Mouse (Mus musculus) embryo, embryonic 11.5 days (tissue): ENCODE data around the gene Tbc1d8.

Experiments
- DNase-seq: peaks from one replicate; pipeline ENCODE4 v3.0.0-alpha.2; 2012; ENCODE audit warnings: low read depth, low spot score

Gene Tbc1d8

DNA sequence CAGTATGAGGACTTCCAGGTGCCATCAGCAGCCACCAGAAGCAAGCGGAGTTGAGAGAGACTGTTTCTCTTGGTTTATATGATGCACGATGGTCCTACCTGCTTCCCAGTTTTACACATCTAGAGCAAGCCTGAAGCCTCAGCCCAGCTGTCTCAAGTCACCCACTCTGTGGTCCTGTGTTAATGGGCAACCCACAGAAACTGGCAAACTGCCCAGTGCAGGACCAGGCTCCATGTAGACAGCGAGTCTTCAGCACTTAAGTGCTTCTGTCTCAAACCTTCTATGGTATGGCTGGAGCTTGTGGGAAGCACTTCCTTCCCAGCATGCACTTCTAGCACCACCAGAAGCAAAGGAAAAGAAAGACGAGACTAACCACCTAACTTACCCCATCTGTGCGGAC is 30.3 kb downstream of the Tbc1d8 start:
- DNase-seq, result no peak

- DNase-seq, result no peak
Measured at GRCm38 (mm10) chr1:39446178-39446577, 32.4 kb downstream of the Tbc1d8 start.

GRCm38 (mm10) chr1:39445303-39446050 is 33.1 kb downstream of the Tbc1d8 start:
- DNase-seq, result no peak

- DNase-seq, result no peak
Measured at GRCm38 (mm10) chr1:39443764-39444163, 34.8 kb downstream of the Tbc1d8 start.

DNA sequence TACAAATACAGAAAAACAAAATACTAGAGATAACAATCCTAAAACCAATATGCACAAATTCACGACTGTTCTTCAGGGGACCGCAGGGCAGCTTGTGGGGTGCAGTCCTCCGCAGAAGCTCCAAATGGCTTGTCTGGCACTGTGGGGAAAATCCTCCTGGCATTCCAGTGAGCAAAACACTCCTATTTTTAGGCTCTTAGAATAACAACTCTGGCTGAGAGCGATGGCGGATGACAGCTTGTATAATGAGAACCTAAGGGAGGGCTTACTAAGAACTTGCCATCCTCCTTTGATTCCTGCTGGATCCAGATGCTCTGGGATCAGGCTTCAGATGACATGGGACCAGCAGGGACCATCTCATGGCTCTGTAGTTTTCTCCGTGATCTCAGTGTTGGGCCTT is 36.9 kb downstream of the Tbc1d8 start:
- no peak for DNase-seq

DNA sequence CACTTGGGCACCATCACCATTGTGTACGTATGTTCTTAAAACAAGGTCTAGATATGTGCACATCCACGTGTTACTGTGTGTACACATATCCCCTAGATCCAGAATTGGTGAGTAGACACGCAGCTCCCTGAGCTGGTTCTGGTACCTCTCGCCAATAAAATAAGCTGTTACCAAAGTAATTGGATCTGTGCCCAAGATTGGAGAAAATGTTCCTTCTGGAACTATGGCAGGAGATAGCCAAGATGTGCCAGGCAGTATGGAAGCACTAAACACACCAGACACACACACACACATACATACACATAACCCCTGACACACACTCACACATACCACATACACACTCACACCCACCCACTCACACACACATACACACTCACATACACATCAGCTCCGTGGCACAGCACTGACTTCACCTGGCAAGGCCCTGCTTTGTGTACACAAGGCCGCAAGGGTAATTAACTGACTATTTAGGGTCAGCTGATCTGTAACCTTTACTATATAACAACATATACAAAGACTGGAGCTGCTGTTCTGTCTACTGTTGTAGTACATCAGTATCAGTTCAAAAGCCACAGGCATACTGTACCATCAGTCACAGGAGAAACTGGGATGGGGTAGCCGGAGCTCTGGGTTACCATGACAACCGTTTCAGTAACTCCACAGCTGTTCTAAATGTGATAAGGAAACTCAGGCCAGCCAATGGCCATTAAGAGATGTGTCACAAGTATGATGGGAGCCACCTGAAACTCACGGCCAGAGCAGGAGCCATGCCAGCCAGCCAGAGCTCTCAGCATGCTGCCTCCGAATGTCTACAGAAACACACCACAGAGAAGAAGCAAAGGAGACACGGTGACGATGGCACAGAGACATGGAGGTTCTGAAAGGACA is 38.6 kb downstream of the Tbc1d8 start:
- DNase-seq, result no peak

DNA sequence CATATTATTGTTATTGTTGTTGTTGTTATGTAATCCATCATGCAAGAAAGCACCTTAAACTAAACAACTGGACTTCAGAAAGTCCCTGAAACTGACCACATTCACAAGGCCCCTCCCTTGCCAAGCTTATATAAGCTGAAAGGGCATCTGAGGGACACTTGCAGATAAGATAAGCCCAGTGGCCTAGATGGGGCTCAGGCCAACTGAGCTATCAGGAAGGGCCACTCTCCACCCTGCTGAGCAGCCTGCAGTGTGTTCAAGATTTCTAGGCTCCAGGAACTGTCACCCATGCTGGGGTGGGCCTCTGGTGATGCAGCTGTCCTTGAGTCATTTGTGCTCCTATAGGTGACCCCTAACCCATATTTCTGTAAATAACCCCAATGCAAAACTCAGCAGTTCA is 39.9 kb downstream of the Tbc1d8 start:
- DNase-seq, result no peak

DNA sequence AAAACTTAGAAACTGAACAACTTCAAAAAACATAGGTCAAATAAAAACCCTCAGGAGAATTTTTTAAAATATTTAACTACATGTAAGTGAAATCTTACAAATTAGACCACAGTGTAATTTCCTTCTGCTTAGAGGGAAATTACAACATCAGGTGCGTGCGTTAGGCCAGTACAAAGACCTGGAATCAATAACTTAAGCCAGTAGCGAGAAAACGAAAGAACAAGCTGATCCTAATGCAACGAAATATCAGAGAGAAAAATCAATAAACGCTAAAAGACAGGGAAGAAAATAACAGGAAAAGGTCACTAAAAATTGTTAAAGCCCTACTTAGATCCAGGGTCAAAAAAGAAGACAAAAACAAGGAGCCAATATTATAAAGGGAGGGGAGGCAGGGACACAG is 44.3 kb downstream of the Tbc1d8 start:
- DNase-seq, result no peak

DNA sequence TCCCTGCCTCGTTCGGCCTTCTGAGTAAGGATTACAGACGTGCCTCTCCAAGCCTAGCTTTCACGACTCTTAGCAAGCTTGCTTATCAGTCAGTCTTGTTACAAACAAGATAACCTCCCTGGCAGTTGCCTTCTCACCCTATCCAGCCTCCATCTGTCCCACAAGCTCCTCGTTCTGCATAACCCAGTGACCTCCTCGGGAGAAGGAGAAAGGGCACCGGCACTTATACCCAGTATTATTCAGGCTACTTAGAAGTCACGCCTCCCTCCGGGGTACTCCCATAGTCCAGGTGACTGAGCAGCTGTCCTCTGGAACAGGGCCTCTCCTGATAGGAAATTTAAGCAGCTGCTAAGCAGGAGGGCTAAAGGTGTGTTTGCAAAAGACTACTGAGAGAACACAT is 48.5 kb downstream of the Tbc1d8 start:
- no peak for DNase-seq

GRCm38 (mm10) chr1:39429015-39429414 is 49.5 kb downstream of the Tbc1d8 start:
- no peak for DNase-seq

GRCm38 (mm10) chr1:39428280-39428679 is 50.3 kb downstream of the Tbc1d8 start:
- no peak for DNase-seq

DNA sequence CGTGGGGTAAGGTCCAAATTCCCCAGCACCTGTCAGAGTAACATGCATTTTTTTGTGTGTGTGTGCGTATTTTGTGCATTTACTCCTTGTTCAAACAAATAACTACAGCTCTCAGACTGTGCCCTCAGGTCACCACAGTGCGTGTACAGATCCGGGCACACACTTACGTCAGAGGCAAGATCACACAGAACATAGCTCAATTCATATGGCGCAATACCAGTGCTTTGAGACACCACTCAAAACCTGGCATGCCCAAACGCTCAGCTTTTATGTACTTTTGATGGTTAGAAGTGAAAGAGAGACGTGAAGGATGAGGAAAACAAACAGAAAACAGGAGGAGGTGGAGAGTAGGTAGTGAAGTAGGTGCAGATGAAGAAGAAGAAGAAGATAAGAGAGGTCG is 53.1 kb downstream of the Tbc1d8 start:
- DNase-seq, result no peak

DNA sequence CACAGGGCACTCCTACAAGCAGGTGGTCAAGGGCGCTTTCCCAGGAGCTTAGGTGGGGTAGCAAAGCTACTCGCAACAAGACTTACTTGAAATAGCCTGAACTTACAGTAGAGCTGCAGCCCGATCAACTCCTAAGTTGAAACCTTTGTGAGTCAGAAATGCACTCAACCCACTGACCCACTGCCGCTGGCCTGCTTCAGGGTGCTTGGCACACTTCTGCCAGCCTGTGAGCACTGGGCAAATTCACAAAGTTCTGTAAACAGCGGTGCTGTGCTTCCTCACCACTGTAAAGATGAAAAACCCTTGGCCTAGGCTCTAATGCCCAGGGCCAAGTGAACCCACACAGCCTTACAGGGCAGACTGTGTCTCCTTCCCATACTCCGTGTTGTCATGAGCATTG is 57.6 kb downstream of the Tbc1d8 start:
- DNase-seq, result no peak

- DNase-seq, result no peak
Measured at GRCm38 (mm10) chr1:39418852-39419251, 59.7 kb downstream of the Tbc1d8 start.

GRCm38 (mm10) chr1:39417817-39418216 is 60.7 kb downstream of the Tbc1d8 start:
- DNase-seq, result no peak

DNA sequence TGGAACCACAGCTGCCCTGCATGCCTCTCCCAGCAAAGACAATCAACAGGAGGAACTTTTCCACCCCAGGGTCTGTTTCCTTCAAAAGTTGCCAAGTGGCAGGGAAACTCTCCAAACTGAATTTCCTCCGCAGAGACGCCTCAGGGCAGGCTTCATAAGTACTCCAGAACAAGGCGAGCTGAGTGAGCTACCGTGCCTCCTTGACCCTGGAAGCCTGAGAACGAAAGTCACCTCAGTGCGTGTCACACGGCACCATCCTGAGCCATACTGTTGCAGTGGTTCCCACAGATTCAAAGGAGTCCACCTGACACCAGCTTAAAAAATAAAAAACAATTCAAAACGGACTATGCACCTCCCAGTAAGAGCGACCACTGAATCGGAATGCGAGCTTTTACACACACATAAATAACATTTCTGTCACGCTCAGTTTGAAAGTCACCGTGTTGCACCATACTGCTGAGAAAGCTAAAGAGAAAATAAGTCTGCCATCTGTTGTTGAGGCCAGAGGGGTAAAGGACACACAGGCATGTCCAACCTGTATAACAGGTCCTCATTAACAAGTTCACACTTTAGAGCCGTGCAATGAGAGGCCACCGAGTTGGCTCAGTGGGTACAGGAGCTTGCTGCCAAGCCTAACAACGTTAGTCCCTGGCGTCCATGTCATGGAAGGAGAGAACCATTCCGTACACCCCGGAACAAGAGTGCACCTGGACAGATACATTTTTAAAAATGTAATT is 68.3 kb downstream of the Tbc1d8 start:
- DNase-seq, result no peak

DNA sequence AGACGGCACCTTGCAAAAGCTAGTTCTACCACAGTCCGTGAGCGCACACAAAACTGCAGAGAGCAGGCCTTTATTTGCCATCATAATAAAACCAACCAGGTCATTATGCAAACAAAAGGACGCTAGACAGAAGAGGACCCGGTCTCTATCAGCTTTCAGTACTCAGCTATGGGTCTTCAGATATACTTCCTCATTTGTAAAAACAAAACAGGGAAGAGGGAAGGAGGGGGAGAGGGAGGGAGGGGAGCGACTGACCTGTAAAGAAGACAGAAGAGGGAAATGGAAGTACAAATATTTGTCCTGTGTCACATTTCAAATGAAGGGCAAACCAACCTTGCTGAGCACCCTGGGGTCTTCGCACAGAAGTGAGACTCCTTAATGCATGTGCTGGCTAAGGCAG is 69.9 kb downstream of the Tbc1d8 start:
- DNase-seq, result no peak

DNA sequence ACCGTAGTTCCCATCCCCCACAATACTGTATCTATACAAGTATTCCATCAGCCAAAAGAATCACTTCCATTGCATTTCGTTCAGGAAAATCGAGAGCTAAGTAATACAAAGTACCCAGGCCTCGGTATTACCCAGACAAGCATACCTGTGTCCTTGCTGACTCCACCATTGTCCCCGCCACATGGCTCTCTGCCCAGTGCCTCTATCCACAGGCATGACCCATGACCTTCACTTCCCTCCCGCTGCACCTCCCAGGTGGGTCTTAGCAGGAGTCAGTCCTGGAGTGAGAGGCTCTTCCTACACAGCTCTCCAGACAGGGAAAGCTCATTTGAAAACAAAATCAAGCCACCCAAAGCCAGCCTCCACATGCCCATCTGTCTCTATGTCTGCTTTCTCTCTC is 70.4 kb downstream of the Tbc1d8 start:
- no peak for DNase-seq

DNA sequence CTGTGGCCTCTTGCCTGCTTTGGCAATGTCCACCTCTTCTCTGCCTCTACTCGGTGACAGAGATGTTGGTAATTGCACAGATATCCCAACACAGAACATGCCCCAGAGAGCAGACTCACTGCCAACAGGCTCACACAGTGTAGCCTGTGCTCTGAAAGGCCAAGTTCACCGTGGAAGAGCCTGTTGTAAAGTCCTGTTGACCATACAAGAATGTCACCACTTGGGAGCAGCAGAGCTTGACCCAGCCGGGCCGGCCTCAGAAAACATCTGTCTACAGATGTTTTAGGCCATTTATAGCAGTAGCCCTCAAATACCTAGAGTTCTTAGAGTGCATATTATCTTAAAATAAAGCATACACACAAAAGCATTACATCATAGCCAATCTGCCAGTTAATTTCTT is 71.4 kb downstream of the Tbc1d8 start:
- DNase-seq, result no peak

DNA sequence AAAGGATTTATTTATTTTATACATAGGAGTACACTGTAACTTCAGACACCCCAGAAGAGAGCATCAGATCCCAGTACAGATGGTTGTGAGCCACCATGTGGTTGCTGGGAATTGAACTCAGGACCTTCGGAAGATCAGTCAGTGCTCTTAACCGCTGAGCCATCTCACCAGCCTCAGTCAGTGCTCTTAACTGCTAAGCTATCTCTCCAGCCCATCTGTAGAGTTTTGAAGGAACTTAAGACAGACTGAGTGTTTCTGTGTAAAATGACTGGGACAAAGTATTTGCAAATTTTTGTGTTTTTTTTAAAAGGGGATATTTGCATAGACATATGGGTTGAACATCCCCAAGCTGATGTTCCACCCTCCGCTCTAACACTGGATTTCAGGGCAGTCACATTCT is 78.4 kb downstream of the Tbc1d8 start:
- no peak for DNase-seq

DNA sequence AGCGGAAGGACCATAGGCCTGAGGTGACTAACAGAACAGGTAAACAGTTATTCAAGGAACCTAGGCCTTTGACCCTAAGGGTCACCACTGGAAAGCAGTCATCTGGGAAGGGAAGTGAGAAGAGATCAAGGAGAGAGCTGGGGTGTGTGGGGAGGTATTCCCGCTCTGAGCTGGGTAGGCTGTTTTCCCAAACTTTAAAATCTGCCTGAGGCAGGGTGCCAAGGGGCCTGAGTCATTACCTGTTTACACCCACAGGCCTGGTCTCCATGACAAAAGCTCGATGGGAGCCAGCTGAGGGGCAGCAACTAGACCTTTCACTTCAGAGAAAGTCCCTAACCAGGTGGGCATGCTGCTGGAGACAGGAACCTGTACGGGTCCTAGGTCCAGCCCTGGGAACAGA is 79.3 kb downstream of the Tbc1d8 start:
- no peak for DNase-seq

DNA sequence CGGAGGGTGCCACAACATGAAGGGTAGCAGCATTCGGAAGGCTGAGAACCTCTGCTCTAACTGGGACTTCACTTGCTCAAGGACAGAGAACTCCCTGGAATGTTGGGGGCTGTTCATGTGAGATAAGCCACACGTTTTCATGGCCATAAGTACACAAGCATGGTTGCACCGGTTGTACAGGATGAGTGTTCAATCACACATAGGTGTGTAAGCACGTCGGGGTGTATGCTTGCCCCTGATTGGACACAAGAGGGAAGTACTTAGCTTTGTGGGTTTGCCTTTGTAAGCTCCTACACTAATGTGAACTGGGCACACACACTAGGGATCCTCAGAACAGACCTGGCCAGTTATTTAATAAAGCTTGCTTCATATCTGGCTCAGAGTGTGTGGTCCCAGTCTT is 80.3 kb downstream of the Tbc1d8 start:
- no peak for DNase-seq
